Mouse (Mus musculus) lung, postnatal 25 days (tissue): Measurements from ENCODE around the gene Tpcn2.

Experiments
- DNase-seq: peaks from one replicate; pipeline ENCODE4 v3.0.0; 2022; ENCODE audit warnings: low spot score

Gene Tpcn2

DNA sequence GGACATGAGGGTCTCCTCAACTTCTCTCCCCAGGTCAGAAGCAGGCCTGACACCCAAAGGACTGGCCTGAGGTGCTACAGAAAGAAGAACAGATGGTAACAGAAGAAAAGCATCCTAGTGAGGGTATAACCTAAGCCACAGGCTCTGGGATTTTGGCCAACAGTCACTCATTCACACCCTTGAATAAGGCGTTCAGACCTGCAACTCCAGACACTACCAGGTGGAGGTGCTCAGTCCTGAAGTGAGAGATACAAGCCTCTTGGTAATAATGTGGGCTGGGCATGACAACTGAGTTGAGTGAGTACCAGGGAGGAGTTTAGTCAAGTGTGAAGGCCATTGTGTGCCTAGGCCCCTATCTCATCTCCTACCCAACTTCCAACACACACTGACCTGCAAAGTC, 129.7 kb downstream of the Tpcn2 start:
- DNase-seq, result no peak

DNA sequence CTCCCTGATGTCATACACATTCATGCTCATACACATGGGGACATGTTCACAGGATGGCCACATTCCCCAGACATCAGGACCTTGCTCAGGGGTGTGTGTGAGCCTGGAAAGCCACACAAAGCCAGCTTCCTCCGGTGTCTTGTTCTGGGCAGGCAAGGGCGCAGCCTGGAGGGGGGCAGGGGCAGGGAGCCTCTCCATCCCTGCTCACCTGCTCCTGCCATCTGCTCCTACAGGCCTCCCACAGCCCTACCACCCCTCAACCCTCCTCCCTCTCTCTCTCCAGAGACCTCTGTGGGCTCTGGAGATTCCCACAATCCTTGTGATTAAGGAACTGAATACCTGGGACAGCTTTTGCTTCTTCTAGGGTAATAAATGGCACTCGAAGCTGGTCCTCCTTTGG, 132.0 kb downstream of the Tpcn2 start:
- DNase-seq, result no peak

DNA sequence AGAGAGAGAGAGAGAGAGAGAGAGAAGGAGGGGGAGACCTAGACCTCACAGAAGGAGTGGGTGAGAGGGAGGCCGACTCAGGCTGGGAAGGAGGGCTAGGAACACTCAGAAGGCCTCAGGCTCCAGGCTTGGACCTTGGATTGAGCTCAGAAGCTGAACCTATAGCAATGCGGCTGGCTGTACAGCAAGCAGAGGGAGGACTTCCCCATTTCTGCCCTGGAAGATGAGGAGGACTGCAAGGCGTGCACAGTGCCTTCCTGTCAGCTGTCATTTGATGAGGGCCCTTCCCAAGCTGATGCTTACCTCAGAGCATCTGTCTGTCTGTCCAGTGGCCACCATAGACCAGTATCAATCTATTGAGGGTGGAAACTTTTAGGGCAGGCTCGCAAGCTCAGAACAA, 134.9 kb downstream of the Tpcn2 start:
- no peak for DNase-seq

DNA sequence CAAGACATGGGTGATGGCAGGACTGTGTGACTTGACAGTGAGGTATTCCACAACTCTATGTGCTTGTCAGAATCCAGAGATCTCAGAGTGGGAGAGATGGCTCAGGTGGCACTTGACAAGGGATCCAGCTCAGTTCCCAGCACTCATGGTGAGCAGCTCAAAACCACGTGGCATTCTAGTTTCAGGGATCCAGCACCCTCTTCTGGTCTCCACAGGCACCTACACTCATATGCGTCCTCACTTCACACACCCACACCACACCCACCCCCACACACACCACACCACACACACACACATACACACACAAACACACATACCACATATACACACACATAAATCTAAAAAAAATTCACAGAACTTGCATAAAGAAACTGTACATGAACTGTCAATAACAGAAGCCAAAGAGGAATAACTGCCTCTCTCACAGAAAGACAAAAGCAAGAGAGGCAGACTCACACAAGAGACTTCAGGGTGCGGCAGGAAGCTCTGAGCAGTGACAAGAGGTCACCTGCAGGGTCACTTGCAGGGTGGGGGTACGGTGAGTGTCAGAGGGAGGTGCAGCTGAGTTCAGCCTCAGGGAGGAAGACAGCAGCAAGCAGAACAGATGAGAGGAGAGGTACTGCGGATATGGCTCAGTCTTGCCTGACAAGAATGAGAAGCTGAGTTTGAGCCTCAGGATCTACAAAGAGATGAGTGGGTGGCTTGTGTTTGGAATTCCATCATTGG, 135.7 kb downstream of the Tpcn2 start:
- no peak for DNase-seq

DNA sequence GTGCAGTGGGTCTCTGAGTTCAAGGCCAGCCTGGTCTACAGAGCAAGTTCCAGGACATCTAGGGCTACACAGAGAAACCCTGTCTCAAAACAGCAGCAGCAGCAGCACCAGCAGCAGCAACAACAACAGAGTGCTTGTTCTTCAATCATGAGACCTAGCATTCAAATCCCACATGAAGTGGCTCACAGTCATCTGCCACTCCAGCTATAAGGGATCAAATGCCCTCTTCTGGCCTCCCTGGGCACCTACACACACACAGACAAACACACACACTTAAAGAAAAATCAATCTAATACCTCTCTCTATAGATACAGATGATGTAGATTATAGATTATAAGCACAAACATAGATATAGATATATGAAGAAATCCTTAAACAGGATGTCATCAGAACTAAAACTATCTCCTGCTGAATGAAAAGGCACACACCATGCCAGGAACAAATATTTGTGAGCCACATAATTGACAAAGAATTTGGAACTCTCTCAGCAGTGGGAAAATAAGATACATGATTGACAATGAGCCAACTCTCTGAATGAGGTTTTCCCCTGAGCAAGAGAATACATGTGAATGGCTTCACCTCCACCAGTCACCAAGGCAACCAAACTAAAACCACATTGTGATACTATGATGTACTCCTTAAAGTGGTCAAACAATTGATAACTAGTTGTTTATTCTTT, 137.4 kb downstream of the Tpcn2 start:
- DNase-seq, result no peak

DNA sequence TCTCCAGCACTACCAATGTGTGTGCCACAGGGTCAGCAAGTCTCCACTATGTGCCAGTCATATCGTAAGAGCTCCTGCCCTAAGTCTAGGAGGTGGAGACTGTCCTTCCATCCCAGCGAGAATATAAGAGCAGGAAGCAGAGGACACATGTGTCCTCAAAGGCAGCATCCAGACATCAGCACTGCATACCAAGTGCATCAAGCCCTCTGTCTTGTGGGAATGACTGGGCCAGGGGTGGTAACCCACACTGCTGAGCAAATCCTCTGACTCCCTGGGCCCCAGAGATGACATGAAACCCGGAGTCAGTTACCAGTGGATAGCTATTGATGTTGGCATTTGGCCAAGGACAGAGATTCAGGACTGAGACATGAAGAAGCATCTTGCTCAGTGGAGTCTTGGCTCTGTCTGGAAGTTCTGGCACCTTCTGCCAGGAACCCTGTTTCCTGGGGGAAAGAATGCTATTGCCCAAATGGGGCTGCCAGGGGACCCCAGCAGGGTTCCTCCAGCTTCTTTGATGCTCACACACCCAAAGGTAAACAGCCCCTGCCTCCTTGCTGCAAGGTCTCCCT, 140.2 kb downstream of the Tpcn2 start:
- no peak for DNase-seq

DNA sequence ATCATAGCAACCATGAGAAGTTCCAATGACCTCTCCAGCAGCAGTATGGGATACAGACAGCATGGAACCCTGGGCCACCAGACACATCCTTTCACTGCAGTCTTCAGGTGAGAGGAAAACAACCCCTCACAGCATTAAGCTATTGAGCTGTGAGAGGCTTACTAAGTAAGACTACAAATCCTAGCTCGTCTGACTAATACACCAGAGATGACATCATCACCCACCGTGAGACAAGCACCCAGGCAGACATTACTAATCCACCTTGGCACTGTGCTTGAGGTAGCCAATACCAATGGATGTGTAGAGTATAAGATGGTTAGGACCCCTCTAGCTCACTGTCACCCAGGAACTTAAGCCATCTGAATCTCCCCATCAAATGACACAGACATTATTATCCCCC, 143.2 kb downstream of the Tpcn2 start:
- no peak for DNase-seq

DNA sequence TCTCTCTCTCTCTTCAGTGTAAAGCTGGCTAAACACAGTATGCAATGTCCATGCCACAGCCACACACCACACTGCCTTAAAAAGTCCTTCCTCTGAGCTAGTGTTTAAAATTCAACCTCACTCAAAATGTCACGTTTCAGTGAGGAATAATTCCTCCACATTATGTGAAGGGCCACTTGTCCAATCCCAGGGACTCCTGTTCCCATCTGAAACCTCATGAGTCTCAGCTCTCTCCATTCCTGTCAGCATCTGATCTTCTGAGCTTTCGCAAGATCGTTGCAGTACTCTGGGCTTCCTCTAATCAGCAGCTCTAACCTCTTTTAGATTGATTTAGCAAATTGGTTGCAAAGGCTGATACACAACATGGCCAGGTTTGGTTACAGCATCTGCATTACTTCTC, 144.2 kb downstream of the Tpcn2 start:
- no peak for DNase-seq

DNA sequence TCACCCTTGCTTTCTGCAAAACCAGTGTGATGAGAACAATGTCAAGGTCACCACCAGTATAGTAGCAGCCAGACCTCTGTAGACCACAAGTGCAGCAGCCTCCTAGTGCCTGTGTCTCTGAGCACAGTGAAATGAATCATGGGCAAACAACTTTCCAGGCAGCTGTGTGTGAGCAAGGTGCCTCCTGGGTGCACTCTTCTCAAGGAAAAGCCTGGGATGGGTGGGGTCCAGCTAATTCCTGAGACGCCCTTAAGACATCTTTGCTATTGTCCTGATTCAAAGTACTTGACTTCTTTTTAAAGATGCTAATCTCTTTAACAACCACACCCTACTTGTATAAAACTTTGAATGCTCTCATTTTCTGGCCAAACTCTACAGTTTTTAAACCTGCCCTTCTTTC, 144.7 kb downstream of the Tpcn2 start:
- no peak for DNase-seq

DNA sequence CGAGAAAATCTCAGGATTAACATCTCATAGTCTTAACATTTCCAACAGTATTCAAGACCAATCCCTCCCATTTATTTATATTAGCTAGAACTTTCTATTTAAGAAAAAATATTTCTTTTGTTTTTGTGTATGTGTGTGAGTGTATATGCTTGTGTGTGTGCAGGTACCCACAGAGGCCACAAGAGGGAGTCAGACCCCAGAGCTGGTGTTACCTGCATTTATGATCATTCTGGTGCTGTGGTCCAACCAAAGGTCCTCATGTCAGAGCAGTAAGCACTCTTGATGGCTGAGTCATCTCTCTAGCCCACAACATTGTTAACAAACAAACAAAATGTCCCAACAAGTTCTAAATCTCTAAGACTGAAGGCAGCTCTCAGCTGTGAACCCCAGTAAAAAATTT, 145.9 kb downstream of the Tpcn2 start:
- no peak for DNase-seq

DNA sequence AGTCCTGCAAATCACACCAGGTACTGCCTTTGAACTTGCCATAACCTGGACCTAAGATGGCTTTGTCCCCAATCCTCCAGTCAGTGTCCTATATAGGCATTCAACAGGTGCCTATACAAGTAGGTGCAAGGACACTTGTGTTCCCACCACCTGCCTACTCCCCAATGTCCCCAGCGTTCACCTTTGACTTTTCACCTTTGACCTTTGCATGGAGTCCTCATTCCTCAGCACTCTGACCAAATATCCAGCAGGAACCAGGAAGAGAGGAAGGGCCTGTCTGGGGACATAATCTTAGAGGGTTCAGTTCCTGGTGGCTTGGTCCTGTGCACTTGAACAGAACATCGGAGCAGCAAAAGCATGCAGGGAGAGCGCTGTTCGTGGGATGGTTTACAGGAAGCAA, 147.0 kb downstream of the Tpcn2 start:
- no peak for DNase-seq
